Mouse (Mus musculus) myocyte (in vitro differentiated cells): ENCODE data around the gene Dnaja2. TPM values are rescaled to one million over a fixed set of nuclear protein-coding genes. Genes with fewer than 3 reads are reported as not detected.

Source experiments
- H3K27me3 ChIP-seq: one replicate; pipeline ENCODE4 v1.6.1; 2011; ENCODE audit not compliant: control insufficient read depth, insufficient read depth, insufficient read length
- H3K36me3 ChIP-seq: one replicate; pipeline ENCODE4 v1.6.1; 2011; ENCODE audit not compliant: control insufficient read depth, insufficient read depth
- H3K4me2 ChIP-seq: one replicate; pipeline ENCODE4 v1.6.1; 2011; ENCODE audit warnings: low read depth, control low read depth
- H3K4me3 ChIP-seq: one replicate; pipeline ENCODE4 v1.5.1; 2011; ENCODE audit warnings: mild to moderate bottlenecking, control low read depth, moderate library complexity
- H3K79me2 ChIP-seq: one replicate; pipeline ENCODE4 v1.6.1; 2011; ENCODE audit not compliant: control insufficient read depth, insufficient read depth
- H3ac ChIP-seq: one replicate; pipeline ENCODE4 v1.6.1; 2011; ENCODE audit not compliant: control insufficient read depth, insufficient read length
- CEBPB ChIP-seq: IDR thresholded peaks from 2 replicates; pipeline ENCODE4 v1.6.1; 2011; ENCODE audit warnings: mild to moderate bottlenecking, moderate library complexity; ENCODE audit not compliant: poor library complexity, insufficient read depth, severe bottlenecking
- E2F4 ChIP-seq: IDR thresholded peaks from one replicate; pipeline ENCODE4 v1.6.1; 2011; ENCODE audit warnings: mild to moderate bottlenecking, control low read depth, moderate library complexity; ENCODE audit not compliant: insufficient read depth
- MAX ChIP-seq: IDR thresholded peaks from one replicate; pipeline ENCODE4 v1.6.1; 2011; ENCODE audit warnings: low read depth, mild to moderate bottlenecking, control low read depth
- MYOD1 ChIP-seq, 3 experiments: IDR thresholded peaks; one replicate each; pipeline ENCODE4 v1.6.1; 2011; ENCODE audit warnings: control low read depth in 2 of 3, low read depth in 2 of 3, mild to moderate bottlenecking in 2 of 3, moderate library complexity in 1 of 3; ENCODE audit not compliant: insufficient read length in 2 of 3, control insufficient read depth in 1 of 3
- MYOG ChIP-seq, 3 experiments: IDR thresholded peaks; one replicate each; pipeline ENCODE4 v1.6.1; 2011; ENCODE audit warnings: control low read depth in 2 of 3, low read depth in 2 of 3, mild to moderate bottlenecking in 2 of 3; ENCODE audit not compliant: insufficient read length in 2 of 3, control insufficient read depth in 1 of 3, insufficient read depth in 1 of 3
- POLR2A ChIP-seq: IDR thresholded peaks from one replicate; pipeline ENCODE4 v1.6.1; 2011; ENCODE audit warnings: low read depth, mild to moderate bottlenecking, control low read depth, moderate library complexity; ENCODE audit not compliant: insufficient read length
- POLR2AphosphoS2 ChIP-seq: IDR thresholded peaks from one replicate; pipeline ENCODE4 v1.6.1; 2011; ENCODE audit warnings: low read depth, control low read depth; ENCODE audit not compliant: insufficient read length
- REST ChIP-seq: IDR thresholded peaks from one replicate; pipeline ENCODE4 v1.6.1; 2011; ENCODE audit warnings: mild to moderate bottlenecking, control low read depth, moderate library complexity; ENCODE audit not compliant: insufficient read depth, insufficient read length
- SRF ChIP-seq: IDR thresholded peaks from one replicate; pipeline ENCODE4 v1.6.1; 2011; ENCODE audit warnings: low read depth; ENCODE audit not compliant: control insufficient read depth, insufficient read length
- TCF12 ChIP-seq: IDR thresholded peaks from one replicate; pipeline ENCODE4 v1.6.1; 2011; ENCODE audit warnings: mild to moderate bottlenecking, control low read depth; ENCODE audit not compliant: poor library complexity, insufficient read depth, severe bottlenecking
- TCF3 ChIP-seq: IDR thresholded peaks from one replicate; pipeline ENCODE4 v1.6.1; 2011; ENCODE audit warnings: low read depth, control low read depth; ENCODE audit not compliant: insufficient read length
- USF1 ChIP-seq: IDR thresholded peaks from one replicate; pipeline ENCODE4 v1.6.1; 2011; ENCODE audit warnings: low read depth, mild to moderate bottlenecking, control low read depth, moderate library complexity
- polyA plus RNA-seq: library from polyadenylated mRNA; unstranded; fragments of >200 nt; fragmentation: generic; extraction: Trizol; gene quantifications from one replicate; pipeline ENCODE4 v1.2.1, GENCODE M21; 2012; ENCODE audit warnings: missing spikeins

The Dnaja2 gene
- polyA plus RNA-seq, 1 experiment: 104 TPM

DNA sequence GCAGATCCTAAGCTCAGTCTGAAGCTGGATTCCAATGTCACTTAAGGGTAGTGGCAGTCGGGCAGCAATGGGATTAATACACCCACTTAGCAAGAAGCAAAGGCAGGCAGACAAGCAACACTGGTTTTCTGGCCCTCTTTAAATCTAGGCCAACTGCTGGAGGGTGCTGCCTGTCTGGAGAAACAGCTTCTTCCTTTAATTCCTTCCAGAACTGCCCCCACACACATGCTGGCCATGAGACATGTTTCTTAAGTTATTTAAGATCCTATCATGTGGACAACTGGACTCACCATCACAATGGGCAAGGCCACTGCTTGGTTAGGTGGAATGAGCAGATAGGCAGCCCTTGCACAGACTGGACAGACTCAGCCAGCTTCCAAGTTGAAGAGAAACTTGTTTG lies 21.0 kb downstream of the Dnaja2 start:
- peaks cover 36% of the 10 kb centered on the region for H3K36me3 ChIP-seq
- no peaks in the 10 kb centered on the region for H3K79me2 ChIP-seq
- H3K4me2 ChIP-seq: no peak overlapping the region
- no peak overlapping the region for H3ac ChIP-seq
- no peak overlapping the region for H3K4me3 ChIP-seq
- TF ChIP-seq REST (no peak), TCF12 (no peak), POLR2A (no peak), MYOD1 (IDR thresholded peaks at IDR 0.05; ENCODE audit: control insufficient read depth in 1 of 3, insufficient read length in 2 of 3, low read depth in 2 of 3) (no peak), USF1 (no peak), TCF3 (no peak), MAX (no peak), POLR2AphosphoS2 (no peak), CEBPB (no peak), E2F4 (no peak), MYOG (IDR thresholded peaks at IDR 0.05; ENCODE audit: control insufficient read depth in 1 of 3, insufficient read depth in 1 of 3, insufficient read length in 2 of 3, low read depth in 2 of 3) (no peak), SRF (no peak)
- H3K27me3 ChIP-seq: no peaks in the 10 kb centered on the region

DNA sequence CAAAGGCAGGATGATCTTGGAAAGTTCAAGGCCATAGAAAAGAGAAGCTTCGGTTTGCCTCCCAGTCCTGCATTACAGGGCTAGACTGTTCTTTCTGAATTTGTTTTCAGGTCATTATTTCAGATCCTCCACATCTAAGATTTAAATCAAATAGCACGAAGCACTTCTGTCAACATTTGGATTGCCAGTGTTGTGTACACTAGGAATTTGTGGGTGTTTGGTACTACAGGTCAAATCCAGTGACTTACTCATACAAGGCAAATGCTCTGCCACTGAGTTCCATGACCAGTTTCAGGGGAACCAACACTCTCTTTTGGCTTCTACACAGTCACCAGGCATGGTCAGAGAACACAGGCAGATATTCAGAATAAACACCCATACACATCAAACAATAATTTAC lies 21.7 kb downstream of the Dnaja2 start:
- Histone ChIP-seq H3K36me3 (peaks cover 28% of the 10 kb centered on the region), H3ac (no peak overlapping the region), H3K79me2 (no peaks in the 10 kb centered on the region), H3K4me2 (no peak overlapping the region), H3K4me3 (no peak overlapping the region), H3K27me3 (no peaks in the 10 kb centered on the region)
- TF ChIP-seq MYOD1 (IDR thresholded peaks at IDR 0.05; ENCODE audit: control insufficient read depth in 1 of 3, insufficient read length in 2 of 3, low read depth in 2 of 3) (no peak), CEBPB (no peak), SRF (no peak), MAX (no peak), USF1 (no peak), POLR2A (no peak), TCF3 (no peak), REST (no peak), MYOG (IDR thresholded peaks at IDR 0.05; ENCODE audit: control insufficient read depth in 1 of 3, insufficient read depth in 1 of 3, insufficient read length in 2 of 3, low read depth in 2 of 3) (no peak), POLR2AphosphoS2 (no peak), TCF12 (no peak), E2F4 (no peak)

DNA sequence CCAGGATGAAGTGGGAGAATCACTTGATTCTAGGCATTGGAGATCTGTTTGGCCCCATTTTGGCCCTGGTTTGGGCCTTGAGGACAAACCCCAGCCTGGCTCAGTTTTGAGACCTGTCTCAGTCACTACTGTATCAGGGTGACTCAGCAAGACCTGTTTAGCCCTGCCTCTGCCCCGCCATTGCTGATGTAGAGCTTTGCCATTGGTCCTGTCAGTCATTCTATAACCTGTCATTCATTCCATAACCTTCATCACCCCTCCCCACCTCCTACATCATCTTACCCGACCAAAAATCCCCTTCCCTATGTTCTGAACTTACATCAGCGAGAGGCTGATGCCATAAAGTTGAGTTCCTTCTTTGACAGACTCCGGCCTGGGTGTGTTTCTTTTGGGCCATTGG lies 22.3 kb downstream of the Dnaja2 start:
- no peak for TF ChIP-seq POLR2AphosphoS2
- TF ChIP-seq TCF12: no peak
- no peak for TF ChIP-seq REST
- TF ChIP-seq E2F4: no peak
- no peak for TF ChIP-seq MYOD1 (IDR thresholded peaks at IDR 0.05; ENCODE audit: control insufficient read depth in 1 of 3, insufficient read length in 2 of 3, low read depth in 2 of 3)
- TF ChIP-seq TCF3: no peak
- H3K79me2 ChIP-seq: no peaks in the 10 kb centered on the region
- H3K4me3 ChIP-seq: no peak overlapping the region
- no peak overlapping the region for H3K4me2 ChIP-seq
- peaks cover 23% of the 10 kb centered on the region for H3K36me3 ChIP-seq
- H3ac ChIP-seq: no peak overlapping the region
- H3K27me3 ChIP-seq: no peaks in the 10 kb centered on the region

DNA sequence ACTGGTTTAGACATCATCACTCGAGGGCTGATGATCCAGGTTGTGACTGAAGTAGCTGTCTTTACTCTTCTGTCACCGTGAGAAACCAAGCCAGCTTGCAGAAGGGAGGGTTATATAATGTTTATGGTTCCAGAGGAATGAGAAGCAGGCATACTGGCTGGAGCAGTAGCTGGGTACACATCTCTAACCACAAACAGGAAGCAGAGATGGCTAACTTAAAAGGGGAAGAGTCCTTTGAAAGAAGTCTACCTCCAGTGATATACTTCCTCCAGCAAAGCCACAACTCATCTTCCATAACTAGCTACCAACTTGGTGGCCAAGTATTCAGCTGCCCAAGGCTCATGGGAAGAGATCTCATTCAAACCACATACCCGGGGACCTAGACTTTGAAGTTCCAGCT lies 23.7 kb downstream of the Dnaja2 start:
- Histone ChIP-seq H3ac (no peak overlapping the region), H3K27me3 (no peaks in the 10 kb centered on the region), H3K36me3 (peaks cover 23% of the 10 kb centered on the region), H3K79me2 (no peaks in the 10 kb centered on the region), H3K4me2 (no peak overlapping the region), H3K4me3 (no peak overlapping the region)
- TF ChIP-seq MYOG (IDR thresholded peaks at IDR 0.05; ENCODE audit: control insufficient read depth in 1 of 3, insufficient read depth in 1 of 3, insufficient read length in 2 of 3, low read depth in 2 of 3) (no peak), USF1 (no peak), MAX (no peak), POLR2A (no peak), SRF (no peak), TCF3 (no peak), TCF12 (no peak), CEBPB (no peak), REST (no peak), E2F4 (no peak), MYOD1 (IDR thresholded peaks at IDR 0.05; ENCODE audit: control insufficient read depth in 1 of 3, insufficient read length in 2 of 3, low read depth in 2 of 3) (no peak), POLR2AphosphoS2 (no peak)

DNA sequence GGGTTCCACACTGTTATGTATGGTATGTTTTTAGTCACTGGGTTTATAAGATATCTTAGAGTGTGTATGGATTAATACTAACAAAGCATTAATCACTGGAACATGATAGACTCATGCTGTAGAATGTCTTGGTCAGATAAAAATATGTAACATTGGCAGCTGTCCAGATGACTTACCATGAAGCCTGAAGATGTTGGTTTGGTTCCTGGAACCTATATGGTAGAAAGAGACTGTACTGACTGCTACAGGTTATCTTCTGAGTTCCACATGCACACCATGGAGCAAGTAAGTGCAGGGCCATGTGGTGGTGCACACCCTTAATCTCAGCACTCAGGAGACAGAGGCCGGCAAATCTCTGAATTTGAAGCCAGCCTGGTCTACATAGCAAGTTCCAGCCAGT lies 24.4 kb downstream of the Dnaja2 start:
- no peak overlapping the region for H3K4me2 ChIP-seq
- no peaks in the 10 kb centered on the region for H3K79me2 ChIP-seq
- H3K4me3 ChIP-seq: no peak overlapping the region
- H3K36me3 ChIP-seq: peaks cover 23% of the 10 kb centered on the region
- TF ChIP-seq CEBPB (no peak), MAX (no peak), TCF3 (no peak), MYOD1 (IDR thresholded peaks at IDR 0.05; ENCODE audit: control insufficient read depth in 1 of 3, insufficient read length in 2 of 3, low read depth in 2 of 3) (no peak), POLR2A (no peak), MYOG (IDR thresholded peaks at IDR 0.05; ENCODE audit: control insufficient read depth in 1 of 3, insufficient read depth in 1 of 3, insufficient read length in 2 of 3, low read depth in 2 of 3) (no peak), POLR2AphosphoS2 (no peak), REST (no peak), TCF12 (no peak), SRF (no peak), USF1 (no peak), E2F4 (no peak)
- H3K27me3 ChIP-seq: no peaks in the 10 kb centered on the region
- no peak overlapping the region for H3ac ChIP-seq
